Mouse (Mus musculus) erythroblast, embryonic 14.5 days (primary cell): Measurements from ENCODE around the gene Abtb2. TPM values are rescaled to one million over a fixed set of nuclear protein-coding genes. Genes with fewer than 3 reads are reported as not detected.

ENCODE experiments used
- H3K27me3 ChIP-seq: 2 replicates; pipeline ENCODE4 v1.6.1; 2012; ENCODE audit warnings: inconsistent platforms; ENCODE audit not compliant: control insufficient read depth
- H3K36me3 ChIP-seq: 2 replicates; pipeline ENCODE4 v1.6.1; 2012; ENCODE audit warnings: mild to moderate bottlenecking, inconsistent platforms; ENCODE audit not compliant: control insufficient read depth
- H3K4me1 ChIP-seq: 2 replicates; pipeline ENCODE4 v1.6.1; 2012; ENCODE audit warnings: inconsistent platforms; ENCODE audit not compliant: control insufficient read depth
- H3K4me3 ChIP-seq: replicated peaks from 2 replicates; pipeline ENCODE3; 2012; ENCODE audit warnings: moderate library complexity, mild to moderate bottlenecking, inconsistent platforms
- H3K9me3 ChIP-seq: 2 replicates; pipeline ENCODE4 v1.6.1; 2012; ENCODE audit warnings: low read length, inconsistent platforms, mixed read lengths; ENCODE audit not compliant: control insufficient read depth
- GATA1 ChIP-seq: IDR thresholded peaks from 2 replicates; pipeline ENCODE4 v1.6.1; 2012; ENCODE audit warnings: low read length, inconsistent platforms, mixed read lengths
- TAL1 ChIP-seq: IDR thresholded peaks from 3 replicates; pipeline ENCODE4 v1.6.1; 2012; ENCODE audit warnings: low read length, inconsistent platforms, mixed read lengths
- polyA plus RNA-seq: library from polyadenylated mRNA; stranded (reverse); fragments of >175 nt; gene quantifications from 2 replicates; pipeline ENCODE4 v1.2.3, GENCODE M21; 2012

Gene Abtb2
- polyA plus RNA-seq, 1 experiment = 0.12 TPM

- TF ChIP-seq TAL1 (no peak), GATA1 (no peak)
- Histone ChIP-seq H3K27me3 (no peaks in the 10 kb centered on the region), H3K36me3 (no peaks in the 10 kb centered on the region), H3K9me3 (no peaks in the 10 kb centered on the region), H3K4me1 (no peaks in the 10 kb centered on the region), H3K4me3 (no peak overlapping the region)
Observed at GRCm38 (mm10) chr2:103672573-103673119, 106.5 kb downstream of the Abtb2 start.

- Histone ChIP-seq H3K27me3 (no peaks in the 10 kb centered on the region), H3K4me1 (no peaks in the 10 kb centered on the region), H3K9me3 (no peaks in the 10 kb centered on the region), H3K36me3 (no peaks in the 10 kb centered on the region), H3K4me3 (no peak overlapping the region)
- TF ChIP-seq GATA1 (no peak), TAL1 (no peak)
Observed at GRCm38 (mm10) chr2:103673609-103674008, 107.5 kb downstream of the Abtb2 start.

- no peaks in the 10 kb centered on the region for H3K9me3 ChIP-seq
- H3K4me3 ChIP-seq = no peak overlapping the region
- no peak for TF ChIP-seq GATA1
- TF ChIP-seq TAL1 = no peak
- H3K27me3 ChIP-seq = no peaks in the 10 kb centered on the region
- H3K4me1 ChIP-seq = no peaks in the 10 kb centered on the region
- no peaks in the 10 kb centered on the region for H3K36me3 ChIP-seq
Observed at GRCm38 (mm10) chr2:103675391-103675790, 109.3 kb downstream of the Abtb2 start.

GRCm38 (mm10) chr2:103676808-103677207, 110.7 kb downstream of the Abtb2 start:
- Histone ChIP-seq H3K4me1 (no peaks in the 10 kb centered on the region), H3K9me3 (no peaks in the 10 kb centered on the region), H3K36me3 (no peaks in the 10 kb centered on the region), H3K4me3 (no peak overlapping the region), H3K27me3 (no peaks in the 10 kb centered on the region)
- no peak for TF ChIP-seq TAL1
- no peak for TF ChIP-seq GATA1

- Histone ChIP-seq H3K36me3 (no peaks in the 10 kb centered on the region), H3K9me3 (no peaks in the 10 kb centered on the region), H3K4me3 (no peak overlapping the region), H3K27me3 (no peaks in the 10 kb centered on the region), H3K4me1 (no peaks in the 10 kb centered on the region)
- TF ChIP-seq GATA1 (no peak), TAL1 (no peak)
Observed at GRCm38 (mm10) chr2:103677614-103678369, 111.7 kb downstream of the Abtb2 start.

DNA sequence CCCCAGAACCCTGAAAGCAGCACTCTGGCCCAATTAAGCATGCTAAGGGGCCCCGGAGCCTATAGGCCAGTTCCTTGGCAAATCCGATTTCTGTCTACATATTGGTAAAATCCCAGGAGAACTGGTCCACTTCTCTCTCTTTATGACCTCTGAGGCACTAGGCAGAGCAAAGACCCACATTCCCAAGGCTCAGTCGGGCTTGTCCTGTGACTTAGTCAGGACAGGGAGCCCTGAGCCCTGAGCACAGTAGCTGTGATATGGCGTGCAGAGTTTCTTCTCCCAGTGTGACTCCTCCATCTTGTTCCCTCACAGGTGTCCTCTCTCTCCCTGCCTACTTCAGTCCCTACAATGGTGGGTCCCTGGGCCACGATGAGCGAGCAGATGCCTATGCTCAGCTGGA, 112.3 kb downstream of the Abtb2 start:
- no peaks in the 10 kb centered on the region for H3K27me3 ChIP-seq
- H3K9me3 ChIP-seq = no peaks in the 10 kb centered on the region
- no peak overlapping the region for H3K4me3 ChIP-seq
- no peaks in the 10 kb centered on the region for H3K36me3 ChIP-seq
- H3K4me1 ChIP-seq = no peaks in the 10 kb centered on the region
- no peak for TF ChIP-seq TAL1
- no peak for TF ChIP-seq GATA1

DNA sequence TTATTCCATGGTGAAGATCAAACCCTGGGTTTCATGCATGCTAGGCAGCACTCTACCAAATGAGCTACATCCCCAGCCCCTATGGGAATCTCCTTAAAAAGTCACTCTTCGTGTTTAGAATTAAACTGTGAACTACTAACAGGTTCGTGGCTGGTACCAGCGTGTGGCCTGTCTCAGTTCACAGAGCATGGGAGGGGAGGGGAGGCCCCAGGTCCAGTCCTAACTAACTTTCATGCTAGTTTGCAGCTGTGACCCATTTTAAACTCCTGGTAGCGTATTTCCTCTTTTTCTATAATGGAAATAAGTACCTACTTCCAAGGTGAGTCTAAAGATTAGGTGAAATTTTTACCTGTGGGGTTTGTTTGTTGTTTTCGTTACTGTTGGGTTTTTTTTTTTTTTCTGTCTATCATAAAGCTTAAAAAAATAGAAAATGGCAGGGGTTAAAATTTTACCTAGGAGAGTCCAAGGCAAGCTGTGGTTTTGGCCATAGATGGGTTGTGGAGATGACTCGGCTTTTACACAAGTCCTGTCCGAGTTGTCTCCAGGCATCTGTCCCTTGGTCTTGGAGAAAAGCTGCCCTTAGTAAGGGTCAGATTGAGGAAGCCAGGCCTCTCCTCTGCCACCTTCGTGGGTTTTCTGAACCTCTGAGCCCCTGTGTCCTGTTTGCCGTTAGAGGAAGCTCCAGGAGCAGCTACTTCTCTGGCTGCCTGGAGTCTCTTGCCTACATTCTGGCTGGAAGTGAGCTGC, 114.4 kb downstream of the Abtb2 start:
- Histone ChIP-seq H3K27me3 (no peaks in the 10 kb centered on the region), H3K36me3 (no peaks in the 10 kb centered on the region; the same call in 1 of the 2 replicates), H3K4me1 (peaks cover 8% of the 10 kb centered on the region), H3K9me3 (no peaks in the 10 kb centered on the region), H3K4me3 (no peak overlapping the region)
- no peak for TF ChIP-seq GATA1
- TF ChIP-seq TAL1 = no peak

- Histone ChIP-seq H3K27me3 (no peaks in the 10 kb centered on the region), H3K36me3 (no peaks in the 10 kb centered on the region; the same call in 1 of the 2 replicates), H3K4me1 (peaks cover 8% of the 10 kb centered on the region)
Observed at GRCm38 (mm10) chr2:103681149-103681548, 115.0 kb downstream of the Abtb2 start.

GRCm38 (mm10) chr2:103682261-103682722, 116.2 kb downstream of the Abtb2 start:
- no peak overlapping the region for H3K4me3 ChIP-seq
- TF ChIP-seq GATA1 (no peak), TAL1 (no peak)
- peaks cover 8% of the 10 kb centered on the region for H3K4me1 ChIP-seq
- H3K36me3 ChIP-seq = no peaks in the 10 kb centered on the region; the same call in 1 of the 2 replicates
- H3K27me3 ChIP-seq = no peaks in the 10 kb centered on the region
- no peaks in the 10 kb centered on the region for H3K9me3 ChIP-seq

More at GRCm38 (mm10) chr2:103681149-103681548, 115.0 kb downstream of the Abtb2 start:
- Histone ChIP-seq H3K9me3 (no peaks in the 10 kb centered on the region), H3K4me3 (no peak overlapping the region)
- TF ChIP-seq GATA1 = no peak
- TF ChIP-seq TAL1 = no peak
